Mouse (Mus musculus) hindbrain, embryonic 11.5 days (tissue): Measurements from ENCODE around the gene Cplx1. TPM values are rescaled to one million over a fixed set of nuclear protein-coding genes. Genes with fewer than 3 reads are reported as not detected.
"Not testable (repeated sequence)": the region's sequence is repeated elsewhere in the genome, so short reads cannot be mapped to it uniquely, and the experiment has no call there.

ENCODE experiments used
- ATAC-seq: fragments of 200-750 bp; cut with Nextera tagmentation; 2 replicates; pipeline ENCODE4 v1.8.0; 2017; ENCODE audit warnings: mild to moderate bottlenecking, moderate TSS enrichment, moderate library complexity; ENCODE audit not compliant: low FRiP score
- DNase-seq: peaks from one replicate; pipeline ENCODE4 v3.0.0-alpha.2; 2015; ENCODE audit warnings: low spot score
- H3K27ac ChIP-seq: fragments of 300-500 bp; sonication (generic); 2 replicates; pipeline ENCODE4 v1.5.1; 2014; ENCODE audit warnings: mild to moderate bottlenecking, low read depth, low read length
- H3K27me3 ChIP-seq: fragments of 300-500 bp; sonication (generic); 2 replicates; pipeline ENCODE4 v1.6.1; 2014; ENCODE audit warnings: mild to moderate bottlenecking, low read length, moderate library complexity, mixed read lengths; ENCODE audit not compliant: control insufficient read depth, insufficient read depth
- H3K36me3 ChIP-seq: fragments of 300-500 bp; sonication (generic); 2 replicates; pipeline ENCODE4 v1.6.1; 2014; ENCODE audit warnings: mild to moderate bottlenecking, low read length, moderate library complexity, mixed read lengths; ENCODE audit not compliant: control insufficient read depth, insufficient read depth
- H3K4me1 ChIP-seq: fragments of 300-500 bp; sonication (generic); replicated peaks from 2 replicates; pipeline ENCODE4 v1.6.1; 2014; ENCODE audit warnings: low read length, mixed read lengths; ENCODE audit not compliant: control insufficient read depth, insufficient read depth
- H3K4me2 ChIP-seq: fragments of 300-500 bp; sonication (generic); replicated peaks from 2 replicates; pipeline ENCODE4 v1.6.1; 2014; ENCODE audit warnings: mild to moderate bottlenecking, low read depth, low read length
- H3K4me3 ChIP-seq: fragments of 300-500 bp; sonication (generic); 2 replicates; pipeline ENCODE4 v1.5.1; 2014; ENCODE audit warnings: low read depth, low read length
- H3K9ac ChIP-seq: fragments of 300-500 bp; sonication (generic); 2 replicates; pipeline ENCODE4 v1.6.1; 2014; ENCODE audit warnings: low read depth, low read length
- H3K9me3 ChIP-seq: fragments of 300-500 bp; sonication (generic); 2 replicates; pipeline ENCODE4 v1.6.1; 2016; ENCODE audit warnings: low read length; ENCODE audit not compliant: control insufficient read depth
- WGBS: fragments of 180-500 bp; shearing (Covaris S2); extraction: QIAGEN DNeasy Blood & Tissue Kit; methylation state at CpG from one replicate; pipeline ENCODE4 v1.1.7; 2014; 5-methylcytosine and 5-hydroxymethylcytosine counted together
- polyA plus RNA-seq: library from polyadenylated mRNA; unstranded; fragments of >200 nt; fragmentation: Nextera tagmentation; extraction: Ambion mirVana; gene quantifications from 2 replicates; pipeline ENCODE4 v1.2.1, GENCODE M21; 2014

Gene Cplx1
- polyA plus RNA-seq, 1 experiment from 2014 or later, result 13.7 TPM

DNA sequence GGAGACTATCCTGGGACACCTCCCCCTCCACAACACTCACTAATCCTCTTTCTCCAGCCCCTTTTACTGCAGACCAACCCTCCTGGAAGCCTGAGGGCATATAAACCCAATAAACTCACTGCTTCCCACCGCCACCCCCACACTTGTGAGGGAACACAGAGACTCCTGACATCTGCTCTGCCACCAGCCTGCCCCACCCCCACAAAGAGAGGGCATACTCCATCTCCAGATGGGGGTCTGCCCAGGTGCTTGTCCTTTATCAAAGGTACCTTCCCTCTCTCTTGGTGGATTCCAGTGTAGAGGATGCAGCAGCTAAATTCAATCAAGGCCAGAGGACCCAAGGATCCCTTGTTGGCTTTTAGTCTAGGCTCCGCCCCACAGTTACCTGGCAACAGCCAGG is 28.8 kb downstream of the Cplx1 start:
- no peak for DNase-seq
- no peak overlapping the region for H3K27ac ChIP-seq
- H3K4me2 ChIP-seq, result no peak overlapping the region
- no peak overlapping the region for H3K9ac ChIP-seq
- no peaks in the 10 kb centered on the region for H3K9me3 ChIP-seq
- 73% methylated on average over 2 of the region's 2 CpGs for WGBS
- H3K36me3 ChIP-seq, result no peaks in the 10 kb centered on the region
- no peak overlapping the region for H3K4me3 ChIP-seq
- H3K4me1 ChIP-seq, result no peaks in the 10 kb centered on the region
- ATAC-seq, result no peak
- no peaks in the 10 kb centered on the region for H3K27me3 ChIP-seq

DNA sequence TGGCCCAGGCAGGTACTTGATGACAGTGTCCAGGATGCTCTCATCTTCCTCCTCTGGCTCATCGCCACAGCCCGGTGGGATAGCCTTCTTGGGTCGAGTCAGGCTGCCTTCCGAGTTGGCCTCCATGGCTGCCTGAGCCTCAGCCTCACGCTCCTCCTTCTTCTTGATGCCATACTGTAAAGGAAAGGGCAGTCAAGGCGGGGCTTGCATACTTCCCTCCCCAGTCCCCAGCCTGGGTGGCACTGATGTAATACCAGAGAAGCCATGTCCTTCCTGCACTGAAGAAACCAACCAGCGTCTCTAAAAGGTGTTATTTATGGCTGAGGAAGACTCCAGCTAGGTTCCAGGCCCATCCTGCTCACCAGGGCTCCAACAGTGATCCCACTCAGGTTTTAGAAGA is 29.7 kb downstream of the Cplx1 start:
- Histone ChIP-seq H3K27ac (no peak overlapping the region), H3K9me3 (no peaks in the 10 kb centered on the region), H3K9ac (no peak overlapping the region), H3K36me3 (no peaks in the 10 kb centered on the region), H3K27me3 (no peaks in the 10 kb centered on the region), H3K4me1 (no peaks in the 10 kb centered on the region), H3K4me2 (no peak overlapping the region), H3K4me3 (no peak overlapping the region)
- 76% methylated on average over 7 of the region's 7 CpGs for WGBS
- ATAC-seq, result no peak
- no peak for DNase-seq

DNA sequence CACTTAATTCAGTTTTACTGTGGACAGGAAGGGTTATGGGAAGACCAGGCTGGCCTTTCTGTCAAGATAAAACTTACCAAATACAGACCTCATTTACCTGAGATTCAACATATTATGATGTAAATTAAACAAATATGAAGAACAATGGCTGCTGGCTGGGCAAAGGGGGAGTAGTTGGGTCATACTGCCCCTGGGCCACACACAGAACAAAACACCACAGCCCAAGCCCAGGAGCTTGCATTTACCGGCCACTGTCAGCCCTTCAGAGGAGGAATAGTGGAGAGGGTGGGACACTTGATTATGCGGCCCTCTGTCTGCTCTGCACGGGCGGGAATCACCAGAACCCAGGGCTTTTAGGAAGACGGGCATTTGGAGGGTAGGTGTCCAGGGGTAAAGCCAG is 30.9 kb downstream of the Cplx1 start:
- H3K9ac ChIP-seq, result no peak overlapping the region
- no peak for ATAC-seq
- H3K4me3 ChIP-seq, result no peak overlapping the region
- 79% methylated on average over 5 of the region's 5 CpGs for WGBS
- no peaks in the 10 kb centered on the region for H3K27me3 ChIP-seq
- no peak for DNase-seq
- H3K9me3 ChIP-seq, result no peaks in the 10 kb centered on the region
- H3K27ac ChIP-seq, result no peak overlapping the region
- H3K4me1 ChIP-seq, result no peaks in the 10 kb centered on the region
- H3K4me2 ChIP-seq, result no peak overlapping the region
- H3K36me3 ChIP-seq, result no peaks in the 10 kb centered on the region

DNA sequence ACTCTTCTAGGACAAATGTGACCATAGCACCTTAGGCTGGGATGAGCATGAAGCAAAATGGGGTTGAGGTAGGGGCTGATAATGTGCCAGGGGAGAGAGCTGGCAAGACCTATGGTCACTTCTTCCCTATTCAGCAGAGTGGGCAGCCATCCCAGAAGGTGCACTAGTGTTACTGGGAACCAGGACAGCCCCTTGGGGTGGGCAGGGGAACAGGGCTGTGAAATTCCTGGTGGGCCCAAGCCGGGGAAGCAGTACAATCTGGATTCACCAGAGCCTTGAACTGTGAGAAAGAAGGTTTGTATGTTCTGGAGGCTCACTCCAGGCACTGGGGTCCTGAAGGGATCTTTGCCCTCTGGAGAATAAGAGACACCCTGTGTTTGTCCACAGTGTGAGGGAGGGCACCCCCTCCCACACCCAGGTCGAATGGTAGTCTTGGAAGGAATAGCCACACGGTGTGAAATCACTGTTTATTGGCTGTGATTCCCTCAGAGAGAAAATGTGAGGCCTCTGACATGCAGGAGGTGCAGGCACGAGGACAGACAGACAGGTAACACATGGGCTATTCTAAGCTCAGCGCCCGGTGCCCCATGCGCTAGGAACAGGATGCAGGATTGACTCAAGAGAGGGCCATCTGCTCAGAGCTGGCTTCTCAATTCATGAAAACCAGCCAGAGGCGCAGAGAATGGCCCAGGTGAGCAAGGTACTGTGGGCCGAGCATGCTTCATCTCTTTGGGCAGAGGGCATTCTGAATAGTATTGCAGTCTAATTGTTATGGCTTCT is 31.5 kb downstream of the Cplx1 start:
- WGBS, result 82% methylated on average over 9 of the region's 9 CpGs
- no peaks in the 10 kb centered on the region for H3K4me1 ChIP-seq
- no peaks in the 10 kb centered on the region for H3K27me3 ChIP-seq
- no peak overlapping the region for H3K9ac ChIP-seq
- no peaks in the 10 kb centered on the region for H3K9me3 ChIP-seq
- ATAC-seq (no peak), DNase-seq (no peak)
- H3K4me2 ChIP-seq, result no peak overlapping the region
- no peaks in the 10 kb centered on the region for H3K36me3 ChIP-seq
- no peak overlapping the region for H3K4me3 ChIP-seq
- no peak overlapping the region for H3K27ac ChIP-seq

DNA sequence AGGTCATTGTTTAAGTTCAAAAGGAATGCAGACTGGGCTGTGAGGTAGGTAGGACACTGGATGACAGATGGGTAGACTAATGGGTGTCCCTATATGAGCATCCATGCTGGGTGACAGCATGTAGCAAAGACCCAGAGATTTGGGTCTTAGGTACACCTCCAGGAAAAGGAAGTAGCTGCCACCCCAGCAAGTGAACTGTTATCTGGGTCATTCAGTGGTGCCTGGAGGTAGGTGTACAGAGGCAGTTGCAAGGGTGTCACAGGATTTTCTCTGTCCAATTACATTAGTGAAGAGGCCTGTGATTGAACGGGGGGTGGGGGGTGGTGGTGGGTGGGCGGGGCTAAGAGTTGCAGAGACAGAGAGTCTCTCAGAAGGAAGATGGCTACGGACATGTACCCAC is 33.2 kb downstream of the Cplx1 start:
- ATAC-seq, result no peak
- Histone ChIP-seq H3K27ac (no peak overlapping the region), H3K9me3 (no peaks in the 10 kb centered on the region), H3K4me1 (no peaks in the 10 kb centered on the region), H3K9ac (no peak overlapping the region), H3K36me3 (no peaks in the 10 kb centered on the region), H3K27me3 (no peaks in the 10 kb centered on the region), H3K4me2 (no peak overlapping the region), H3K4me3 (no peak overlapping the region)
- DNase-seq, result no peak
- 83% methylated on average over 3 of the region's 3 CpGs for WGBS

DNA sequence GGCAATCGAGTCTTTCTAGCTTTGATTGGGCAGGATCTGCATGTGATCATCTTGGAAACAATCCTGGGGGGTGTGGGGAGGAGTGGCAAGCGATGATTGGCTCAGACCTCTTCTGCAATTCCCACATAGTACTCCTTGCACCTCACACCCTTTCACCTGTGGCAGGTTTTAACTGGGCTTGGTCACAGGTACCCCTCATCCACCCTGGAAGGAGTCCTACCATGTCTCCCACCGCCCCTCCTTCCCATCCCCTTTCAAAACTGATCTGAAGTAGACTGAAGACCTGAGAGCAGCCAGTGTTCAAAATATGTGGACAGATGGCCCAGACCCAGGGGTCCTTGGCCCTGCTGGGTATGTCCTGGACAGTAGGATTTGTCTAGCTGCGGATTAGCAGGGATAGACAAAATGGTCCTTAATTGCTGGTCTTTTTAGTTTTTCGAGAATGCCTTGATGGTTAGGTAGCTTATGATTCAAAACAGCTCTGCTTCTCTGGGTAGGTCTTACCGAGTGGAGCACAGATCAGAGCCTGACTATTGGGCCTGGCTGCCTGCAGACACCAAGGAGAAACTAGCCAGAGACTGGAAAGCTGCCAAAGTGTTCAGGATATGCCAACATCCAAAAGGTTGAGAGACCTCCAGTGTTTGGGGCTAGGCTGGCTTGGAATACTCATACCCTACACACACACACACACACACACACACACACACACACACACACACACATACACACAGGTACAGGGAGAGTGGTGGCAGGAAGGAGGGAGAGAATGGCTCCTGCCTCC is 34.1 kb downstream of the Cplx1 start:
- Histone ChIP-seq H3K27me3 (no peaks in the 10 kb centered on the region), H3K9ac (no peak overlapping the region), H3K9me3 (no peaks in the 10 kb centered on the region), H3K4me2 (no peak overlapping the region), H3K4me3 (no peak overlapping the region), H3K27ac (no peak overlapping the region), H3K4me1 (no peaks in the 10 kb centered on the region), H3K36me3 (no peaks in the 10 kb centered on the region)
- DNase-seq (no peak), ATAC-seq (no peak)
- 74% methylated on average over 6 of the region's 6 CpGs for WGBS

DNA sequence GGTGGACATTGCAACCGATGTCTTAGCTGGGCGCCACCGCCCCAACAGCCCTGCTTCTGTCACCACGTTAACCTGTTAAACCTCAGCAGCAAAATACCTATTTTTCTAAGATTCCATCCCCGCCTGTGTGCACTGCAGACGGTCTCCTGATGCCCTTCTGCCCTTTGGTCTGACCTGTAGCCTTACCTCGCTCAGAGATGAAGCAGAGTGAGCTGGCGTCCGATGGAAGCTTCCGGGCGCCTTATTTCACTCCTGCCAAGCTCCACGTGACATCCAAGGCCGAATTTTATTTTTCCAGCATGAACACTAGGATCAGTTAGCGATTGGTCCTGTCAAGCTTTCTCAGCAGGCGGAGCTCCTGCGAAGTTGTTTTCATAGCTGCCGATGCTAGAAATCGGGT is 47.5 kb downstream of the Cplx1 start:
- no peak for DNase-seq
- no peak overlapping the region for H3K27ac ChIP-seq
- H3K9ac ChIP-seq, result no peak overlapping the region
- H3K4me2 ChIP-seq, result no peak overlapping the region
- H3K4me3 ChIP-seq, result no peak overlapping the region
- no peak for ATAC-seq
- peaks cover 15% of the 10 kb centered on the region; the same call in 1 of the 2 replicates for H3K36me3 ChIP-seq
- no peaks in the 10 kb centered on the region for H3K27me3 ChIP-seq
- no peaks in the 10 kb centered on the region for H3K4me1 ChIP-seq
- no peaks in the 10 kb centered on the region for H3K9me3 ChIP-seq
- 90% methylated on average over 18 of the region's 18 CpGs for WGBS

DNA sequence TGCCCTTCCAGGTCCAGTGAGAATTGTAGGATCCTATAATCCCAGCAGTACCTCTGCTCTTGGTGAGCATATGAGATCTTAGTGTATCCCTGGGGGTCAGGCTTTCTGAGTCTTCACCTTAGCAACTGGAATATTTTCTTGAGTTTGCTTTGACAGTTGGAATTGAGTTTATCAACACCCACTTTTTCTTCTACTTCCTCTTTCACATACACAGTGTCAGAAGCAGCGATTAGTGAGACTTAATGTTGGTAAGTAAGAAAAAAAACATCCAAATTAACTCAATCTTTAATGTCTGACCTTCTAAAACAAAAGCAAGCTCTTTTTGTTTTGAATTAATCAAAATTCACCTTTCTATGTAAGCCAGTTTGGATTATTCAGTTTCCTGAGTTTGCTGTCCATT is 48.3 kb downstream of the Cplx1 start:
- Histone ChIP-seq H3K4me2 (no peak overlapping the region), H3K27me3 (no peaks in the 10 kb centered on the region), H3K9me3 (no peaks in the 10 kb centered on the region), H3K9ac (no peak overlapping the region), H3K4me3 (no peak overlapping the region), H3K4me1 (no peaks in the 10 kb centered on the region), H3K27ac (no peak overlapping the region), H3K36me3 (peaks cover 15% of the 10 kb centered on the region; the same call in 1 of the 2 replicates)
- no peak for ATAC-seq
- DNase-seq, result no peak
- 97% methylated on average over 1 of the region's 1 CpGs for WGBS

DNA sequence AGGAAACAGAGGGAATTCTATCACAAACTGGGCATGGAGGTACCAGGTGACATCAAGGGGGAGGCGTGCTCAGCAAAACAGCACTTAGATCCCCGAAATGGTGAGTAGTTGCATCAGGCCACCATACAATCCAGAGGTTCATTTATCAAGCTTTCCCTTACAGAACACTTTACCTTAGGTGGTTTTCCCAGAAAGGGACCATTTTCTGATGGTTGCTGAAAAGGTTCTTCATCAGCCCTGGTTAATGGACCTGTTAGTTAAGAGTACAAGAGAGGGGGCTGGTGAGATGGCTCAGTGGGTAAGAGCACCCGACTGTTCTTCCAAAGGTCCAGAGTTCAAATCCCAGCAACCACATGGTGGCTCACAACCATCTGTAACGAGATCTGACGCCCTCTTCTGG is 63.7 kb downstream of the Cplx1 start:
- not testable (repeated sequence) for H3K27ac ChIP-seq, ATAC-seq, H3K4me1 ChIP-seq, H3K4me3 ChIP-seq, DNase-seq, H3K27me3 ChIP-seq, H3K4me2 ChIP-seq, H3K9me3 ChIP-seq, H3K9ac ChIP-seq
- WGBS, result 92% methylated on average over 3 of the region's 5 CpGs
- peaks cover 23% of the 10 kb centered on the region; the same call in 1 of the 2 replicates for H3K36me3 ChIP-seq
